Mouse (Mus musculus) kidney, postnatal 14 days (tissue): Measurements from ENCODE around the gene Olfml1.

Experiments
- DNase-seq: peaks from one replicate; pipeline ENCODE4 v3.0.0; 2022; ENCODE audit warnings: mixed read lengths

The Olfml1 gene

DNA sequence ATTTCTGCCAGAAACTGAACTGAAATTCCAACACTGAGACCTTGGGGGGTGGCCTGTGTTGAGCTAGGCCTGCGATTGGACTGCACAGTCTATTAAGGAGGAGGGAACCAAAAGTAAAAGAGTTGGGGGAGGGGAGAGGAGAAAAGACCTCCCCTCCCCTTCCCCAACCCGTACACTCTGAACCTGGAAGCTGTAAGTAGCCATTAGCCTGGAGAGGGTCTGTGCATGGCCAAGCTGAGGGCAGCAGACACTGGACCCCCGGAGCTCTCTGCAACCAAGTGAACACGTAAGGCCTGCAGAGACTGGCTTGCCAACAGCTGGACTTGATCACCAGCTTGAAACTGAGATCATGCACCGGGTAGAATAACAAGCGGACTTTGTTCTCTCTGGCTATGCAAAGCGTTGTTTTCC lies at the start of gene Olfml1:
Gene Olfml1, plus strand, starts transcription at position 186 of the 411 bp plus-strand sequence.
- peak; percentile 67 for DNase-seq

DNA sequence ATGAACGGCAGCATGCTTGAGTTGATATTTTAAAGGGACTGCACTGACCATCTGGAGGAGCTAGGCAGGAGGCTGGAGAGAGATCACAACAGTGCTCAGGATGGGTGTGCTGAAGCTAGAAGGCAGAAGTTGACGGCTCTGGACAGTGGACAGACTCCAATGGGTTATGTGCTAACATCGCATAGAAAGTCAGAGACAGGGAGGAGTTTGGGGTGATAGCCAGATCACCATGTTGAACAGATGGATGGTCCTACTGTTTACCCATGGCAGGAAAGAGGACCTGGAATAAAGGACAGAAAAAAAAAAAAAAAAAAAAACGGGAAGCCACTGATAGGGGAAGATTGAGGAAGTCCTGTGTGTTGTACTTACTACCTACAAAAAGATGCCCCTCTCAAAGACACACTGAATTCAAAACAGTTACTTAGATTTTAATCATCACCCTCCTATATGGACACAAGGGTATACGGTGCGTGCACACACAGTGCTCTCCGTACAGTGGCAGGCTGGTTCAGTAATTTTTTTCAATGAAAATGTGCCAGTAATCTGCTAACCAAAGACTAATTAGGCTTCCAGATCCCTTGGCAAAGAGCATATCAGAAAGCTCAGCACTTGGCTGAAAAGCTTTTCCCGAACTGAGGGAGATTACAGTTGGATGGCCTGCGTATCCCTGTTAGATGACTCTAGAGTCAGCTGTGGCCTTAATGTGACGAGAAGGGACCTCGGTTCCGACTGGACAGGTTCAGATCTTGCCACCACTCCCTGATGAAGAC lies 47.8 kb upstream of the Olfml1 start:
- DNase-seq = no peak

DNA sequence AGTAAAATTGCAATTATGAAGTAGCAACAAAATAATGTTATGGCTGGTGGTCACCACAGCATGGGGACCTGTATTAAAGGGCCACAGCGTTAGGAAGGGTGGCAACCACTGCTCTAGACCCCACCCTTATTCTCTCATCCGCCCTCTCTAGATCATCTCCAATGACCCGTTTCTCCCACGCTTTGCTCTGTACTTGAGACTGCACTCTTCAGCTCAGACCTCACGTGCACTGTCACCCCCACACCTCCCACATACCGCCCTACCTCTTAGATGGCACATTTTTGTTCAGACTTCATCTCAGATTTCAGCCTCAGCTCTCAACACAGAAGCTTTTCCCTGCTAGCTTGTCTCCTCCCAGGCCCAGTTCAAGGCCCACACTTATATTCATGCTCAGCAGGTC lies 45.8 kb upstream of the Olfml1 start:
- DNase-seq = no peak

GRCm38 (mm10) chr7:107526299-107526698 lies 40.9 kb upstream of the Olfml1 start:
- peak; percentile 55 for DNase-seq

- no peak for DNase-seq
Observed at GRCm38 (mm10) chr7:107528169-107528772, 39.0 kb upstream of the Olfml1 start.

GRCm38 (mm10) chr7:107529364-107529763 lies 37.9 kb upstream of the Olfml1 start:
- DNase-seq = no peak

- no peak for DNase-seq
Observed at GRCm38 (mm10) chr7:107535311-107535710, 31.9 kb upstream of the Olfml1 start.

- DNase-seq = no peak
Observed at GRCm38 (mm10) chr7:107536516-107536915, 30.7 kb upstream of the Olfml1 start.

DNA sequence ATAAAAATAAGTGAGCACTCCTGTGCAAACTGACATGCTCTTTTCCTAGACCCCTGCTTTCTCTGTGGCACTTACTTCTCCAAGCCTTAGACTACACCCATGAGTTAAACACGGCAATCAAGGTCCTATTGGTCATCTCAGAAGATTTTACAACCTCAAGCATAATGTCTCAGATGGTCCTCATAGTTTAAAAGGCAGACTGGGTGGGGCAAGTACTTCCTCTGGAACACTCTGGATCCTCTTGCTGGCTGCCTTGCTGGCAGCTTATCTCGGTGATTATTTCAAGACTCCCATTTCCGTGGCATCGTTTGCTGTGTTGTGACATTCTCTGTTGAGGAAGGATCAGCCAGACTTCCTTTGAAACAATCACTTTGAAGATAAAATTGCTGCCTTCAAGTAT lies 27.2 kb upstream of the Olfml1 start:
- DNase-seq = no peak

- no peak for DNase-seq
Observed at GRCm38 (mm10) chr7:107545011-107545410, 22.2 kb upstream of the Olfml1 start.

DNA sequence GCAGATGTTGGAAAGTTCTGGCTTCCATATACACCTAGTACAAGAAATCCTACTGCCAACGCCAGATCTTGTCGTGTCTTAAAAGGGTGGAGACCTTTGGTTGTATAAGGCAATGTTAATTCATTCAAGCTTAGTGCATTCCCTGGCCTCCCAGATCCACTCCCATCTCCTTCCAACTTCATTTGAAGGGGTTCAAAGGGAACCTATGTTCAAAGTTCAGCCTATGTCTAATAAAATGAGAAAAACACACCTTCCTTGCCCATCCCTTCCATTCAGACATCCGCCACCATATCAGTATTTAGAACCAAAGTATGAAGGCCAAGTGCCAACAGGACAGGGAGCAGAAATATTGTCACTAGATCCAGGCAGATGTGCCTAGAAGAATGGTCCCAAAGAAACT lies 19.4 kb upstream of the Olfml1 start:
- DNase-seq = no peak

DNA sequence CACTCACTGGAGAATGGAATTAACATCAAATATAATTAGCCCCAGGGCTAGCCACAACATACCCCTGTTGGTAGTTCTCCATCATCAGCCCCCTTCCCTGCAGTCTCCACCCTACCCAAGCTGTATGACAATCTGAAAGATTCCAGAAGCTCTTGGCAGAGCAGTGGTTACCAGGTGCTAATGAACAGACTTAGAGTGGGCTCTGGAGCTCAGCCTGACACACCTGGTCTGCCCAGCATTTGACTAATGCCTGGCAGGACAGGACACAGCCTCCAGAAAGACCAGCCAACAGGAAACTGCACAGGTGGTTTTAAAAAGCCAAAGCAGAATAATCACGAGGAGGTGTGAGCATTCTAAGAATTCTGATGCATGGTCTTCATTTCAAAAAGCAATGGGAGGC lies 13.8 kb upstream of the Olfml1 start:
- no peak for DNase-seq

GRCm38 (mm10) chr7:107555906-107556305 lies 11.3 kb upstream of the Olfml1 start:
- no peak for DNase-seq

DNA sequence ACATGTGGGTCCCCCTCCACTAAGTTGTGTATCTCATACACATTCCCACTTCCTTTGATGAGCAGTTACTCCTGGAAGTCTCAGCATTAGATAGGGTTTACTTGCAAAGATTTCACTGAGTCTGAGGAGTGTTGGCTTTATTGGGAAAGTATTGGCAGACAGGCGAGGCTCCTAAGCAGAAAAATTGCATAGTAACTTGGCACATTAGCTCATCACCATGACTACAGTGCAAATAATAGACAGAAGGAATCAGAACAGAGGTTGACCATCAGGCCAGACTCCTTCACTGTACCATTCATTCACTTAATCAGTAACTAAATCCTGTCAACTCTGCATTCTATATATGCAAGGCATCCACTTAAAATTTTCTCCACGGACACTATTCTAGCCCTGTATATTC lies 6.6 kb upstream of the Olfml1 start:
- DNase-seq = no peak

GRCm38 (mm10) chr7:107561584-107561983 lies 5.7 kb upstream of the Olfml1 start:
- DNase-seq = no peak

DNA sequence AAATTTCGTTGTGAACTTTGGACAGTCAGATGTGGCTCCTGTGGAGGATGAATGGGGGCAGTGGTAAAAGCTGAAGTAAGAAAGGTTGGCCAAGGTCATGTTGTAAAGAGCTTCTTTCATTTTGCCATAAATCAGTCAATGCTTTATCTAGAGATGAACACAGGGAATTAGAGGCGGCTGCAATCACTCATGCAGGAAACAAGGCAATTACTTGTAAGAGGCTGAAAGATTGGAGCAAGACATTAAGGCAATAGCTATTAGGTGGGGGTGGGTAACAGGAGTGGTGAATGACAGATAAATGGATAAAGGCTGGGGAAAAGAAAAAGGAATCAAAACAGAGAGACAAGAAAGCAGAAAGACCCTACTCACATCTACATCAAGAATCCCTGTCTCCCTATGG lies 3.5 kb upstream of the Olfml1 start:
- no peak for DNase-seq

DNA sequence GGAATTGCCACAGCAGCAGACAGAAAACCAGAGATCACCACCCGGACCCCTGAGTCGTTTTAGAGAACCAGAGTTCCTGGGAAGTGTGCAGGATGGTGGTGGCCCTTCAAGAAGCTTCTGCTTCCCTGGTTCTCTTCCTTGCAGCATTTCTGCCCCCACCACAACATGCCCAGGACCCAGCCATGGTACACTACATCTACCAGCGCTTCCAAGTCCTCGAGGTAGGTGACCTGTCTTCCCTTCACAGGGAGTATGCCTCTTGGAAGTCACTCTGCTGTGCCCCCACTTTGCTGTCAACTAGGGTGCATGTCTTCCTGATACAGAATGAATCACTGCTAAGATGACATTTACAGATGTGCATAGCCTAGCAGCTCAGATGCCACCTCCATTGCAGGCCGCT lies 428 bp downstream of the Olfml1 start:
- DNase-seq = no peak

DNA sequence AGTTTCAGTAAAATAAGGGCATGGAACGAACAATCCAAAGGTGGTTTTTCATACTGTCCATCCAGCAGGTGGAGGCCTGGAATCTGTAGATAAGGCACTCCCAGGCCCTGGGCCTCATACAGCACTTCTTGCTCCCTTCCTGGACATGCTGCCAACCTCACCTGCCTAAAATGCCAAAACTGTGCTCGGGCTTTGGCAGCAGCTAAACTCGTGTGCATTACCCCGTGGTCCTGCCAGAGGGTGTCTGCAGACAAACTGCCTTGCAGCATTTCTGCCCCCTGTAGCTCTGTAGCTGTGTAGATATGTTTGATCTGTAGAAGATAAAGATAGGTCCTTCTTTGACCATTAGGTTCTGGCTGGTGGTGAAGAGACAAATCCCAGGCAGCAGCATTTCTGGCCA lies 1.7 kb downstream of the Olfml1 start:
- DNase-seq = peak; percentile 7

DNA sequence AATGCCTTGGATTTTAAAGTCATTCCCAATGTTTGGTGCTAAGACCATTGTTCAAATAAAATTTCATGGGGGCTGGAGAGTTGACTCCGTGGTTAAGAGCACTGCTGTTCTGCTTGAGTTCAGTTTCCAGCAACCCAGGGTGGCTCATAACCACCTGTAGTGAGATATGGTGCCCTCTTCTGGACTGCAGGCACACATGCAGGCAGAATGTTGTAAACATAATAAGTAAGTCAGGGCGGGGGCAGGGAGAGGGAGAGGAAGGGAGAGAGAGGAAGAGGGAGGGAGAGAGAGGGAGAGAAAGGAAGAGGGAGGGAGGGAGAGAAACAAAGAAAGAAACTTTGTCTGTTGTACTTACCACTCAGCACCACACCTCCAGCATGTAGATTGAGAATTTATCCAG lies 6.6 kb downstream of the Olfml1 start:
- DNase-seq = peak; percentile 8

DNA sequence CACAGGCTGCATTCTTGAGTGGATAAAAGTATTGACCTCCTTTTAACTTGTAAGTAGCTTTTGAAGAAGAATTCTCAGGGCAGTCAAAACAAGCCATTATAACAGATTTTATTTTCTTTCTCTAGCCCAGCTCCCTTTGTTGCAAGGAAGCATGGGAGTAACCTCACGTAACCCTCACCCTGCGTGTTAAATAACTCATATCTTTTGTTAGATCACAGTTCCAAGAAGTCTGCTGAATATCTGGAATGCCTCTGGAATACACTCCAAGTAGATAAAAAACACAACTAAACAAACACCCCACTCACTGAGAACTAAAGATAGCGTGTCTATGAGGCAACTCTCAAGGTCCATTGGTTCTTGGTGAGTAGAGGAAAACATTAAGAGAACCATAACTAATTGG lies 7.0 kb downstream of the Olfml1 start:
- DNase-seq = peak; percentile 34

DNA sequence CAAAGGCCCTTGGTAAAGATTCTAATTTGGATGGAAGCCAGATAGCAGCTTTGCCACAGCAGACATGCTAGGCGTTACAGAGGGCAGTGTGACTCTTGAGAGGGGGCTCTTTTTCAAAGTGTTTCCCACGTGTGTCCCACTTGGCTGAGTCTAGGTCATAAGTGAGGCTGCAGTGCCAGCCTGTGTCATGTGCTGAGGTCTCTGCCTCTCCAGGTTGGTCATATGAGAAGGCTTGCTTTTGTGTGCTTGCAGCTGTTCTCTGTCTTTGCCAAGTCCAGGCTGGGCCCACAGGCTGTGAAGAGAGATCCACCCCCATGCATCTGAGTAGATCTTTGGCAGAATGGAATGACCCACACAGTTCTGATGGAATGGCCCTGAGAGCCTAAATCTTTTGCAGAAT lies 25.4 kb downstream of the Olfml1 start:
- no peak for DNase-seq

- DNase-seq = peak; percentile 3
Observed at GRCm38 (mm10) chr7:107593904-107594303, 26.7 kb downstream of the Olfml1 start.

DNA sequence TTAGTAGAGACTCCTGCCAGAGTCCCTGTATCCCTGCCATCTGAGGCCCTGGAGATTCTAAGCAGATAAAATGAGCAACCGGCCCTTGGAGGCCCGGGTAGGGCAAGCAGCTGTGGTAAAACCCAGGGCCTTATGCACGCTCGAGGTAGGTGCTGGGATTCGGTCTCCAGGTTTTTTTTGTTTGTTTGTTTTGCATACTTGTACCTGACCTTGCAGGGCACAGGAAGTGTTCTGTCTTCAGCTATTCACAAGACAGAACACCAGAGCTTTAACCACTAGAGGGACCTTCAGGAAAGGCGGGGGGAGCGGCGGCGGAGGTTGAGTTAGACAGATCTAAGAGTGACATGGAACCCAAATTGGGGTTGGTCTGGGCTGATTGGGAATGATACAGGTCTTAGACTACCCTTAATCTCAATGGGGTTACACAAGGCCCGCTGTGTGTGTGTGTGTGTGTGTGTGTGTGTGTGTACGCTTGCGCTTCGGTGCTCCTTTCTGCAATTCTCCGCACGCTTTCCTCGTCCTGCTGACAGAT lies 27.1 kb downstream of the Olfml1 start:
- DNase-seq = peak; percentile 65

DNA sequence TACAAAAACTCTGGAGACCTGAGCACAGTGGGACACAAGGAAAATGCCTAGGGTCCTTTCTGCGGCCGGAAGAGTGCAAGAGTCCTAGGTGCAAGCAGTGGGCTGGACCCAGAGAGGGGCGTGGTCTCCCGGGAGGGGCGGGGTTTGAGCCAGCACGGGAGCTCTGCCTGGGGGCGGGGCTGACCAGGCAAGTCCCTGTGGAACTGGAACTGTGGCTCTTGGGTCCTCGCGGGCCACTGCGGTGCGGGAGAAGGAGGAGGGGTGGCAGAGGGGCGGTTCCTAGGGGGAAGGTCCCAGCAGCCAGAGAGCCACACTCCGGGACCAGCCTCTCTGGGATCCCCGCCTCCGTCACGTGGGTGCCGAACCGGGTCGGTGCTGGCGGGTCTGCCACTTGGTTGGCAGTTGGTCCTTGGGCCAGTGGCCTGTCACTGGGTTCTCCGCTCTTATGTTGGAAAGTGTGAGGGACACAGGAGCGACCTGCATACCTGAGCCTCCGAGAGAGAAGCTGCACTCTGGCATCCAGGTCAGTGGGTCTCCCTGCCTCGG lies 27.7 kb downstream of the Olfml1 start, which contains the start of gene Ppfibp2:
Gene Ppfibp2, plus strand, starts transcription at position 351 of the 546 bp plus-strand sequence.
- peak; percentile 97 for DNase-seq
